Mouse (Mus musculus) liver, embryonic 14.5 days (tissue): ENCODE data around the gene Svop. TPM values are rescaled to one million over a fixed set of nuclear protein-coding genes. Genes with fewer than 3 reads are reported as not detected.

Experiments
- ATAC-seq: fragments of 200-750 bp; cut with Nextera tagmentation; 2 replicates; pipeline ENCODE4 v1.8.0; 2017; ENCODE audit warnings: moderate number of reproducible peaks, mild to moderate bottlenecking, moderate library complexity; ENCODE audit not compliant: insufficient read depth
- DNase-seq, 3 experiments: peaks; one replicate each; pipeline ENCODE4 v3.0.0-alpha.2; 2012 to 2013; ENCODE audit warnings: low read depth in 3 of 3, low spot score in 3 of 3
- H3K27ac ChIP-seq: fragments of 300-500 bp; sonication (generic); 2 replicates; pipeline ENCODE4 v1.5.1; 2014; ENCODE audit warnings: moderate library complexity, mild to moderate bottlenecking, control low read depth, inconsistent platforms
- H3K27me3 ChIP-seq: fragments of 300-500 bp; sonication (generic); 2 replicates; pipeline ENCODE4 v1.6.1; 2014; ENCODE audit warnings: mild to moderate bottlenecking, low read length, moderate library complexity; ENCODE audit not compliant: control insufficient read depth, insufficient read depth
- H3K36me3 ChIP-seq: fragments of 300-500 bp; sonication (generic); replicated peaks from 2 replicates; pipeline ENCODE4 v1.6.1; 2014; ENCODE audit warnings: low read depth; ENCODE audit not compliant: control insufficient read depth, insufficient read depth
- H3K4me1 ChIP-seq, 2 experiments: fragments of 200-500 bp in 1 of 2; fragments of 300-500 bp in 1 of 2; sonication (generic) in 1 of 2; replicated peaks; 2 replicates each; pipeline ENCODE4 v1.6.1; 2012 to 2014; ENCODE audit warnings: antibody characterized with exemption in 1 of 2, inconsistent platforms in 1 of 2, low read length in 1 of 2; ENCODE audit not compliant: control insufficient read depth in 2 of 2, insufficient read depth in 2 of 2
- H3K4me2 ChIP-seq: fragments of 300-500 bp; sonication (generic); 2 replicates; pipeline ENCODE4 v1.6.1; 2014; ENCODE audit warnings: low read depth, mild to moderate bottlenecking, control low read depth, moderate library complexity
- H3K4me3 ChIP-seq, 2 experiments: fragments of 200-500 bp in 1 of 2; fragments of 300-500 bp in 1 of 2; sonication (generic) in 1 of 2; 2 replicates each; pipeline ENCODE4 v1.5.1; 2012 to 2014; ENCODE audit warnings: low read depth in 2 of 2, low read length in 2 of 2, mild to moderate bottlenecking in 2 of 2, control low read depth in 1 of 2, inconsistent platforms in 1 of 2, moderate library complexity in 1 of 2; ENCODE audit not compliant: insufficient read depth in 1 of 2
- H3K9ac ChIP-seq: fragments of 300-500 bp; sonication (generic); replicated peaks from 2 replicates; pipeline ENCODE4 v1.6.1; 2014; ENCODE audit warnings: mild to moderate bottlenecking, control low read depth, moderate library complexity
- H3K9me3 ChIP-seq: fragments of 300-500 bp; sonication (generic); 2 replicates; pipeline ENCODE4 v1.6.1; 2016; ENCODE audit warnings: low read length, mixed read lengths; ENCODE audit not compliant: control insufficient read depth
- CTCF ChIP-seq: IDR thresholded peaks from 2 replicates; pipeline ENCODE4 v1.5.1; 2016; ENCODE audit warnings: antibody characterized with exemption, low read depth, control low read depth
- EP300 ChIP-seq: IDR thresholded peaks from 2 replicates; pipeline ENCODE4 v1.6.1; 2016; ENCODE audit warnings: antibody characterized with exemption, low read depth
- WGBS: fragments of 180-500 bp; shearing (Covaris S2); extraction: QIAGEN DNeasy Blood & Tissue Kit; methylation state at CpG from one replicate; pipeline ENCODE4 v1.1.7; 2014; ENCODE audit not compliant: insufficient replicate concordance; 5-methylcytosine and 5-hydroxymethylcytosine counted together
- polyA plus RNA-seq, 2 experiments: library from polyadenylated mRNA; depleted of rRNA in 1 of 2; stranded (reverse) in 1 of 2; unstranded in 1 of 2; fragments of >200 nt; fragmentation: Nextera tagmentation in 1 of 2; extraction: Ambion mirVana in 1 of 2; gene quantifications; 2 replicates each; pipeline versions ENCODE4 v1.2.1 to v1.2.3; 2012 to 2014

The Svop gene
- 0.11 TPM in 1 of 2 replicates, not detected in the other for polyA plus RNA-seq (2012; rRNA removed)
- polyA plus RNA-seq (2014; fragmentation: Nextera tagmentation; extraction: Ambion mirVana), result 0.06 TPM in 1 of 2 replicates, not detected in the other

DNA sequence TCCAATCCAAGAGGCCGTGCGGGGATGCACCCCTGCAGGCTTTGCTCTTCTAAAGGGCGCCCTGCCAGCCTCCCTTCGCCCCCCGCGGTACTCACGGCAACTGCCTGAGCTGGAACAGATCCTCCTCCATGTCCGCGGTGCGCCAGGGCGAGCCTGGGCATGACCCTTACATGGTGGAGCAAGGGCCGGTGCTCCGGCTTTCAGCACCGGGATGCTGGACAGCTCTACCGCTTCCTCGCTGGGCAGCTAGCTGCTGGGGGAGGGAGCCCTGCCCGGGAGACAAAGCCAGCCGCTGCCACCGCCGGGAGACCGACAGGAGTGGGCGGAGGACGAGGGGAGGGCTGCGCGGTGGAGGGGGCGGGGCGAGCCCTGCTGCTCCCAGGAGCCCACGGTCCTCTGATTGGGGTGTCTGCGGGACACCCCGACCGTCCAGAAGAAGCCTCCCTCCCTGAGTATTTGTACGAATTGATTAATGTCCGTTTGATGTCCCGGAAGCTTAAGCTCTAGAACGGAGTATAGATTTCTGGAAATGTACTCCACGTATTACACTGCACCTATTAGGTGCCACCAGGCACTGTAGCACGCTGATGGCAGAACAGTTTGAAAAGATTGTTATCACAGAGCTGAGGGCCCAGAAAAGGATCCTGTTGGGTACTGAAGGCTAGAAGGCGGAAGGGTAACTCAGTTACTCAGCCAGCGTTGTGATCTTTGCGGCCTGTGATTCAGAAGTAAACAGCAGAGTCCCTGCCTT lies at the start of gene Svop:
Gene Svop, minus strand, starts transcription at position 514 of the 751 bp plus-strand sequence.
- Histone ChIP-seq H3K36me3 (no peaks in the 10 kb centered on the region), H3K4me1 (no peaks in the 10 kb centered on the region), H3K4me3 (no peak within 1 kb of the TSS), H3K4me2 (no peak within 1 kb of the TSS), H3K9me3 (no peaks in the 10 kb centered on the region), H3K9ac (no peak within 1 kb of the TSS), H3K27ac (no peak within 1 kb of the TSS), H3K27me3 (no peaks in the 10 kb centered on the region; the same call in none of the 2 replicates)
- peak; percentile 16 to 32 (median 22) for DNase-seq
- TF ChIP-seq EP300 (no peak), CTCF (no peak)
- ATAC-seq, result no peak
- 4% methylated on average over 40 of the region's 40 CpGs for WGBS

DNA sequence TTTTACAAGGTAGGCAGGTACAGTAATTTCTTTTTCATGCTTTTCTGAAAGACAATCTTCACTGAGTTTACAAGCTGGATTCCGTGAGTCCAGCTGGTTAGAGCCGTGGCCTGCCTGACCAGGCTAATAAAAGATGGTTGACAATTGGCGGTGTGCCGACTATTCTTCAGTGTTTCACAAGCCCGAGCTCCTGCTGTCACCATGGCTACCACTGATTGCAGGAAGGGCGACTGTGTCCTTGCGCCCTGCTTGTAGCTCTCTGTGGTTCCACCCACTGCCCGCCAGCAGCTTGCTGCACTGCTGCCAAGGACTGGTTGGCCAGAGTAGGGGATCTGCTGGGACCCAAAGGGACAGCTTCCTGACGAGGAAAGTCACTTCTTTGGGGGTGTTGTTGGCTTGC lies 47.8 kb upstream of the Svop start:
- no peak overlapping the region for H3K27ac ChIP-seq
- no peaks in the 10 kb centered on the region for H3K9me3 ChIP-seq
- no peak for TF ChIP-seq EP300
- no peak for TF ChIP-seq CTCF
- H3K4me2 ChIP-seq, result no peak overlapping the region
- H3K27me3 ChIP-seq, result no peaks in the 10 kb centered on the region
- H3K4me3 ChIP-seq, result no peak overlapping the region
- ATAC-seq (no peak), DNase-seq (peak in 1 of 3 experiments; percentile 16)
- no peak overlapping the region for H3K9ac ChIP-seq
- peaks cover 9% of the 10 kb centered on the region for H3K36me3 ChIP-seq
- peaks cover 0 to 4% of the 10 kb centered on the region in 2 experiments; a peak in 3 of 4 replicates for H3K4me1 ChIP-seq
- 68% methylated on average over 9 of the region's 9 CpGs for WGBS

- H3K4me2 ChIP-seq, result no peak overlapping the region
- peaks cover 9% of the 10 kb centered on the region for H3K36me3 ChIP-seq
- peaks cover 0 to 9% of the 10 kb centered on the region in 2 experiments; a peak in 3 of 4 replicates for H3K4me1 ChIP-seq
- no peak for TF ChIP-seq CTCF
- TF ChIP-seq EP300, result no peak
- no peaks in the 10 kb centered on the region for H3K9me3 ChIP-seq
- ATAC-seq (no peak), DNase-seq (no peak)
- H3K9ac ChIP-seq, result no peak overlapping the region
- H3K27me3 ChIP-seq, result no peaks in the 10 kb centered on the region
- H3K27ac ChIP-seq, result no peak overlapping the region
- 74% methylated on average over 21 of the region's 21 CpGs for WGBS
- H3K4me3 ChIP-seq, result no peak overlapping the region
Measured at GRCm38 (mm10) chr5:114138277-114139164, 47.2 kb upstream of the Svop start.

GRCm38 (mm10) chr5:114137481-114138276 lies 46.3 kb upstream of the Svop start:
- no peak overlapping the region for H3K27ac ChIP-seq
- H3K4me3 ChIP-seq, result no peak overlapping the region
- no peaks in the 10 kb centered on the region for H3K27me3 ChIP-seq
- 79% methylated on average over 15 of the region's 15 CpGs for WGBS
- H3K4me2 ChIP-seq, result no peak overlapping the region
- peaks cover 9% of the 10 kb centered on the region for H3K36me3 ChIP-seq
- ATAC-seq (no peak), DNase-seq (no peak)
- TF ChIP-seq EP300 (no peak), CTCF (no peak)
- no peak overlapping the region for H3K9ac ChIP-seq
- H3K4me1 ChIP-seq, result peaks cover 0 to 15% of the 10 kb centered on the region in 2 experiments; a peak in 3 of 4 replicates
- no peaks in the 10 kb centered on the region for H3K9me3 ChIP-seq
